Mouse (Mus musculus) heart, postnatal 0 days (tissue): ENCODE measurements around the gene Ccdc194.

Source experiments
- CTCF ChIP-seq: IDR thresholded peaks from 2 replicates; pipeline ENCODE4 v1.5.1; 2016; ENCODE audit warnings: antibody characterized with exemption, control low read depth, low read depth
- EP300 ChIP-seq: IDR thresholded peaks from 2 replicates; pipeline ENCODE4 v1.6.1; 2016; ENCODE audit warnings: antibody characterized with exemption, low read depth

DNA sequence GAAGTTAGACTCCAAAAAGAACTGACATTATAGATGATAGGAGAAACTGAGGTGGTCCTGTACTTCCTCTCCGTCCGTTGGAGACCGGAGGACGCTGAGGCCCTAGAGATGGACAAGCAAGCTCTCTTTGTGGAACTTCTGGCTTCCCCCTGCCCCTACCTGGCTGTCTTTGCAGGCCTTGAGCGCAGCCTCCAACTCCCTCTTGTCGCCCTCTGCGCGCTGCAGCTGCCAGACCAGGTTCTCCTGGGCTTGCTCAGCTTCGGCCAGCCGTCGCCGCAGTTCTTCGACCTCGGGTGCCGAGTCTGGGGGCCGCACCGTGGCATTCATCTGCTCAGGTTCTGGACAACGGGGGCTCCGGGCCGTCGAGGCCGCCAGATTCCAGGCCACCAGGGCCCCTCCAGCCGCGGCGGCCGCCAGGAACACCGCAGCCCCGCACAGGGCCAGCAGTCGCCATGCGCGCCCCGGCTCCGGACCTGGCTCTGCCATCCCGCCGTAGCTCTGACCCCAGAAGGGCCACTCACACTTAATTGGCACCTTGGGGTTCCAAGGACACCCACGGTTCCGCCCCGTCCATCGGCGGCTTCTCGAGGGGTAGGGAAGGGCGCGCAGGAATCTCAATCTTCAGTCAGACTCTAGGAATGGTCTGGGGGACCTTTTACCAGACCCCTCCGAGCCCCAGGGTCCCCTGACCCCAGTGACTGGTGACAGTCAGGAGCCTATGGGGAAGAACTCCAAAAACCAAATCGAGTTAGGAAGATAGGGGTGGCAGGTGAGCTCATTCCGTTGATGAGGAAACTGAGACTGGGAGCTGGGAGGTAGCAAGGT lies at the start of gene Ccdc194:
- TF ChIP-seq CTCF (no peak), EP300 (no peak)
